Mouse (Mus musculus): ENCODE measurements around the gene Neurl1b. TPM values are rescaled to one million over a fixed set of nuclear protein-coding genes. Genes with fewer than 3 reads are reported as not detected.

Gene Neurl1b
- polyA plus RNA-seq, 1 experiment, result 22.0 TPM

DNA sequence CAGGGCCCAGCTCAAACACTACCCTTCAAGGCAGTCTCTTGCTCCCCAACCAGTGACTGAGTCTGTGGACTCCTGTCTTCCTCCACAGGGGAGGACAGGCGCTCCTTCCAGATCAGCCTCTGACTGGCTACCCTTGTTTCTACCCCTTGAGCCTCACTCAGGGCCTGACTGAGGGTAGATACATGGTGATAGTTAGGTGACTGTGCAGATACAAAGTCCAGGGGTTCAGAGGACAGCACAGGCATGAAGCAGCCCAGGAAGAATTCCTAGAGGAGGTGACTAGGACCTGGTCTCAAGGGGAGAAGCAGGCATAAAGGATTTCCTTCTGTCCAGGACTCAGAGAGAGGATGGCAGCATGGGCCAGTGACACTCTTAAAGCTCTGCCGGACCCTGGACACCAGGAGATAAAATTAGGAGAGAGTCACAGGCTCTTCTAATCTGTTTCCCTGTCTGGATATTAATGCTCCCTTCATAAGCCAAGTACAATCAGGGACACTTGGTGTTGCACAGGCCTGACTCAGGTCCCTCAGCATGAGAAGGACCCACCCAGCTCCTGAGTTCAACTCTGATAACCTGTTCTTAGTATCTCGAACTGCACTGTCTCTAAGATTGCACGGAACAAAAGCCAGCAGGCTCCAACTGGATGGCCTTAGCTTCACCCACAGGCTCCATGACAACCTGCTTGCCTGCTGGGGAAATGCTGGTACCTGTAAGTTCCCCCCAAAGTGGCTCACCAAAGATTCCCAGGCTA, 37.5 kb upstream of the Neurl1b start:
- peak; percentile 44 for DNase-seq
- no peaks in the 10 kb centered on the region for H3K27me3 ChIP-seq (replicated peaks; ENCODE audit: control insufficient read depth, insufficient read depth, low read length)
- H3K36me3 ChIP-seq (ENCODE audit: control insufficient read depth, insufficient read depth, low read length), result no peaks in the 10 kb centered on the region
- no peak overlapping the region for H3K27ac ChIP-seq (ENCODE audit: insufficient read depth, low read depth, low read length)
- no peak overlapping the region for H3K4me3 ChIP-seq (ENCODE audit: insufficient read depth, low read depth, low read length)
- H3K4me1 ChIP-seq (ENCODE audit: control insufficient read depth, insufficient read depth, low read length), result peaks cover 21% of the 10 kb centered on the region
- 88% methylated on average over 4 of the region's 4 CpGs for WGBS
- TF ChIP-seq CTCF (conservative IDR thresholded peaks at IDR 0.05; ENCODE audit: insufficient read depth, insufficient read length, low read depth, low read length) (no peak), POLR2A (IDR thresholded peaks at IDR 0.05; ENCODE audit: low read depth, low read length) (no peak)

GRCm38 (mm10) chr17:26380280-26380985, 34.2 kb upstream of the Neurl1b start:
- Histone ChIP-seq H3K27me3 (replicated peaks; ENCODE audit: control insufficient read depth, insufficient read depth, low read length) (no peaks in the 10 kb centered on the region), H3K4me3 (ENCODE audit: insufficient read depth, low read depth, low read length) (no peak overlapping the region), H3K36me3 (ENCODE audit: control insufficient read depth, insufficient read depth, low read length) (no peaks in the 10 kb centered on the region), H3K27ac (ENCODE audit: insufficient read depth, low read depth, low read length) (no peak overlapping the region), H3K4me1 (ENCODE audit: control insufficient read depth, insufficient read depth, low read length) (peaks cover 33% of the 10 kb centered on the region)
- DNase-seq, result no peak
- 46% methylated on average over 8 of the region's 8 CpGs for WGBS
- no peak for TF ChIP-seq POLR2A (IDR thresholded peaks at IDR 0.05; ENCODE audit: low read depth, low read length)
- no peak for TF ChIP-seq CTCF (conservative IDR thresholded peaks at IDR 0.05; ENCODE audit: insufficient read depth, insufficient read length, low read depth, low read length)

GRCm38 (mm10) chr17:26380986-26381446, 33.6 kb upstream of the Neurl1b start:
- H3K27me3 ChIP-seq (replicated peaks; ENCODE audit: control insufficient read depth, insufficient read depth, low read length), result no peaks in the 10 kb centered on the region
- WGBS, result 57% methylated on average over 4 of the region's 4 CpGs
- DNase-seq, result peak; percentile 21
- no peak overlapping the region for H3K27ac ChIP-seq (ENCODE audit: insufficient read depth, low read depth, low read length)
- no peaks in the 10 kb centered on the region for H3K36me3 ChIP-seq (ENCODE audit: control insufficient read depth, insufficient read depth, low read length)
- H3K4me3 ChIP-seq (ENCODE audit: insufficient read depth, low read depth, low read length), result no peak overlapping the region
- H3K4me1 ChIP-seq (ENCODE audit: control insufficient read depth, insufficient read depth, low read length), result peaks cover 35% of the 10 kb centered on the region
- no peak for TF ChIP-seq POLR2A (IDR thresholded peaks at IDR 0.05; ENCODE audit: low read depth, low read length)
- no peak for TF ChIP-seq CTCF (conservative IDR thresholded peaks at IDR 0.05; ENCODE audit: insufficient read depth, insufficient read length, low read depth, low read length)

DNA sequence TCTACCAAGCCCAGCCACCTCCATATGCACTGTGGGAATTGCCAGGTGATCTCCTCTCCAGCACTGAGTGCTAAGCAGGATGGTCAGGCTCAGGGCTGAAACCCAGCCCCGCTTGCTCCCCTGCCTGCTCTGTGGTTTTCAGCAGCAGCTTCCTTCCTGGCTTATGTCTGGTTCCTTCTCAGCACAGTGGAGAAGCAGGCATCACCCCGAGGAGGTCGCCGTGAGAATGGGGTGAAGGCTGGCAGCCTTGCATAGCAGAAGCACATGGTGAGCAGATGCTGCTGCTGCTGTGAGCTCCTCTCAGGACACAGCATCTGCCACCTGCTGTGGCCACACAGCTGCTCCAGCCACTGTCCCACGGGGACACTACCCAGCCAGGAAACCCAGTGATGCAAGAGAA, 33.0 kb upstream of the Neurl1b start:
- WGBS, result 63% methylated on average over 5 of the region's 5 CpGs
- no peak for DNase-seq
- no peak overlapping the region for H3K4me3 ChIP-seq (ENCODE audit: insufficient read depth, low read depth, low read length)
- no peaks in the 10 kb centered on the region for H3K36me3 ChIP-seq (ENCODE audit: control insufficient read depth, insufficient read depth, low read length)
- H3K27ac ChIP-seq (ENCODE audit: insufficient read depth, low read depth, low read length), result no peak overlapping the region
- peaks cover 33% of the 10 kb centered on the region for H3K4me1 ChIP-seq (ENCODE audit: control insufficient read depth, insufficient read depth, low read length)
- TF ChIP-seq POLR2A (IDR thresholded peaks at IDR 0.05; ENCODE audit: low read depth, low read length) (no peak), CTCF (conservative IDR thresholded peaks at IDR 0.05; ENCODE audit: insufficient read depth, insufficient read length, low read depth, low read length) (no peak)
- H3K27me3 ChIP-seq (replicated peaks; ENCODE audit: control insufficient read depth, insufficient read depth, low read length), result no peaks in the 10 kb centered on the region

GRCm38 (mm10) chr17:26382176-26382575, 32.5 kb upstream of the Neurl1b start:
- TF ChIP-seq CTCF (conservative IDR thresholded peaks at IDR 0.05; ENCODE audit: insufficient read depth, insufficient read length, low read depth, low read length) (no peak), POLR2A (IDR thresholded peaks at IDR 0.05; ENCODE audit: low read depth, low read length) (no peak)
- 89% methylated on average over 3 of the region's 3 CpGs for WGBS
- H3K27ac ChIP-seq (ENCODE audit: insufficient read depth, low read depth, low read length), result no peak overlapping the region

GRCm38 (mm10) chr17:26382687-26383086, 31.9 kb upstream of the Neurl1b start:
- Histone ChIP-seq H3K4me3 (ENCODE audit: insufficient read depth, low read depth, low read length) (no peak overlapping the region), H3K4me1 (ENCODE audit: control insufficient read depth, insufficient read depth, low read length) (peaks cover 29% of the 10 kb centered on the region), H3K36me3 (ENCODE audit: control insufficient read depth, insufficient read depth, low read length) (no peaks in the 10 kb centered on the region), H3K27me3 (replicated peaks; ENCODE audit: control insufficient read depth, insufficient read depth, low read length) (no peaks in the 10 kb centered on the region), H3K27ac (ENCODE audit: insufficient read depth, low read depth, low read length) (no peak overlapping the region; the same call in 1 of the 2 replicates)
- DNase-seq, result no peak
- 74% methylated on average over 5 of the region's 5 CpGs for WGBS
- TF ChIP-seq CTCF (conservative IDR thresholded peaks at IDR 0.05; ENCODE audit: insufficient read depth, insufficient read length, low read depth, low read length) (no peak), POLR2A (IDR thresholded peaks at IDR 0.05; ENCODE audit: low read depth, low read length) (no peak)

More at GRCm38 (mm10) chr17:26382176-26382575, 32.5 kb upstream of the Neurl1b start:
- no peaks in the 10 kb centered on the region for H3K36me3 ChIP-seq (ENCODE audit: control insufficient read depth, insufficient read depth, low read length)
- DNase-seq, result no peak
- no peak overlapping the region for H3K4me3 ChIP-seq (ENCODE audit: insufficient read depth, low read depth, low read length)
- no peaks in the 10 kb centered on the region for H3K27me3 ChIP-seq (replicated peaks; ENCODE audit: control insufficient read depth, insufficient read depth, low read length)
- peaks cover 29% of the 10 kb centered on the region for H3K4me1 ChIP-seq (ENCODE audit: control insufficient read depth, insufficient read depth, low read length)

DNA sequence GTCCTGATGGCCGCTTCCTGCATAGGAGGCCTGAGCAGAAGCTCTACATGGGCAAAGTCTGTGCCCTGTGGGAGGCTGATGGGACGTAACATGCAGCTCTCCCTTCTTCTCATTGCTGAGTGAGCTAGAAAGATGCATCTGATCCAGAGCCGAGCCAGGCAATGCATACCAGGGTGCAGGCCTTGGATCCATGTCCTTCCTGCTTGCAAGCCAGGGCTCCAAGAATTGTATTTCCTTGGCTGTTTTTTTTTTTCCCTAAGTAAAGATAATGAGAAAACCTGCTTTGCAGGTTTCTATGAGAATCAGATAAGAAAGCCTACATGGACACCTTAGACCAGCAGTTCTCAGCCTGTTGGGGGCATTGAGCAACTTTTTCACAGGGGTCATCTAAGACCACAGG, 30.5 kb upstream of the Neurl1b start:
- H3K27ac ChIP-seq (ENCODE audit: insufficient read depth, low read depth, low read length), result no peak overlapping the region
- peaks cover 29% of the 10 kb centered on the region for H3K4me1 ChIP-seq (ENCODE audit: control insufficient read depth, insufficient read depth, low read length)
- H3K4me3 ChIP-seq (ENCODE audit: insufficient read depth, low read depth, low read length), result no peak overlapping the region
- no peaks in the 10 kb centered on the region for H3K36me3 ChIP-seq (ENCODE audit: control insufficient read depth, insufficient read depth, low read length)
- DNase-seq, result no peak
- no peak for TF ChIP-seq CTCF (conservative IDR thresholded peaks at IDR 0.05; ENCODE audit: insufficient read depth, insufficient read length, low read depth, low read length)
- TF ChIP-seq POLR2A (IDR thresholded peaks at IDR 0.05; ENCODE audit: low read depth, low read length), result no peak
- WGBS, result 77% methylated on average over 3 of the region's 3 CpGs
- no peaks in the 10 kb centered on the region for H3K27me3 ChIP-seq (replicated peaks; ENCODE audit: control insufficient read depth, insufficient read depth, low read length)
